1 mouse cellular context compared by ENCODE assay signal in genomic region chr19:53898498-53898897, GRCm38 (mm10).
TF ChIP-seq lines count a peak whose summit lies in the region.

No protein-coding gene starts in this region.

TF ChIP-seq in CH12.LX, 34 proteins besides CTCF, POLR2A, EP300 and RAD21:
- TF ChIP-seq BHLHE40 (IDR thresholded peaks at IDR 0.05; ENCODE audit: low read depth, low read length) (0 out of 2 replicates have a peak, but pooled peaks have one; percentile 6), TCF12 (IDR thresholded peaks at IDR 0.05; ENCODE audit: low read depth, low read length) (peak; percentile 51; the same call in 1 of the 2 replicates), MYC (IDR thresholded peaks at IDR 0.05; ENCODE audit: low read depth, low read length) (peak; percentile 76), ELF1 (IDR thresholded peaks at IDR 0.05; ENCODE audit: low read depth, low read length) (no peak), MAX (IDR thresholded peaks at IDR 0.05; ENCODE audit: low read length) (peak; percentile 35; the same call in 1 of the 2 replicates), TBP (conservative IDR thresholded peaks at IDR 0.05; ENCODE audit: low read depth, low read length) (no peak), ZMIZ1 (IDR thresholded peaks at IDR 0.05; ENCODE audit: low read depth, low read length) (0 out of 2 replicates have a peak, but pooled peaks have one; percentile 21)
